Mouse (Mus musculus) myocyte (in vitro differentiated cells): Measurements from ENCODE around the gene Gjc1.

Source experiments
- E2F4 ChIP-seq: IDR thresholded peaks from one replicate; pipeline ENCODE4 v1.6.1; 2011; ENCODE audit warnings: mild to moderate bottlenecking, control low read depth, moderate library complexity; ENCODE audit not compliant: insufficient read depth
- POLR2A ChIP-seq: IDR thresholded peaks from one replicate; pipeline ENCODE4 v1.6.1; 2011; ENCODE audit warnings: low read depth, mild to moderate bottlenecking, control low read depth, moderate library complexity; ENCODE audit not compliant: insufficient read length
- POLR2AphosphoS2 ChIP-seq: IDR thresholded peaks from one replicate; pipeline ENCODE4 v1.6.1; 2011; ENCODE audit warnings: low read depth, control low read depth; ENCODE audit not compliant: insufficient read length
- TCF3 ChIP-seq: IDR thresholded peaks from one replicate; pipeline ENCODE4 v1.6.1; 2011; ENCODE audit warnings: low read depth, control low read depth; ENCODE audit not compliant: insufficient read length
- USF1 ChIP-seq: IDR thresholded peaks from one replicate; pipeline ENCODE4 v1.6.1; 2011; ENCODE audit warnings: low read depth, mild to moderate bottlenecking, control low read depth, moderate library complexity

- no peak for TF ChIP-seq POLR2A
- no peak for TF ChIP-seq TCF3
- TF ChIP-seq USF1: no peak
- TF ChIP-seq E2F4: no peak
- TF ChIP-seq POLR2AphosphoS2: no peak
Observed at GRCm38 (mm10) chr11:102808246-102808645, 11.3 kb downstream of the Gjc1 start.
